In genomic region chr17:56613893-56614292, GRCm38 (mm10) we compare ENCODE assay signal across 8 mouse cellular contexts. TPM values are rescaled to one million over a fixed set of nuclear protein-coding genes. Genes with fewer than 3 reads are reported as not detected.
DNase-seq lines count a peak whose midpoint lies in the region; ATAC-seq and TF ChIP-seq lines count a peak whose summit lies in the region.
"Not testable (repeated sequence)": the region's sequence is repeated elsewhere in the genome, so short reads cannot be mapped to it uniquely, and the experiment has no call there.
"Had no signal": no experiment of that assay in that cellular context is flagged by ENCODE, and none has a peak within 500 bp of the region (broad histone marks: within the 10 kb centered on the region; RNA-seq: fewer than 3 reads in every experiment).

No protein-coding gene starts in this region.

- ATAC-seq in limb, embryonic 13.5 days (ENCODE audit: low FRiP score, low read depth), result not testable (repeated sequence)

- under 1% methylated on average over 26 of the region's 26 CpGs for WGBS in heart, adult 2 months
- WGBS in limb, embryonic 13.5 days, result under 1% methylated on average over 26 of the region's 26 CpGs
- 3% methylated on average over 18 of the region's 26 CpGs for WGBS in macrophage (ENCODE audit: missing documents)

- not testable (repeated sequence) for H3K79me2 ChIP-seq in heart, adult 2 months (replicated peaks; ENCODE audit: control insufficient read depth, insufficient read depth, low read length)
- H3K79me2 ChIP-seq in macrophage (ENCODE audit: inconsistent target), result peaks cover 58% of the 10 kb centered on the region

- not testable (repeated sequence) for TF ChIP-seq EP300 in heart, adult 2 months (IDR thresholded peaks at IDR 0.05; ENCODE audit: insufficient read depth, low read depth, low read length)

- peak overlapping the region; percentile 87 for H3K9ac ChIP-seq in heart, adult 2 months (ENCODE audit: low read depth, low read length)
- peak overlapping the region; percentile 91 for H3K9ac ChIP-seq in limb, embryonic 13.5 days

- H3K9me3 ChIP-seq in limb, embryonic 13.5 days, result not testable (repeated sequence)

- peak; percentile 55 for DNase-seq in MN1 (ENCODE audit: low spot score)
- DNase-seq in heart, adult 2 months, result peak in 1 of 2 experiments; percentile 40
- DNase-seq in induced T-regulatory cell, adult 2 months (ENCODE audit: low read depth), result peak; percentile 58
- peak; percentile 24 for DNase-seq in retina, postnatal 1 day

- peak overlapping the region; percentile 73 for H3K4me3 ChIP-seq in cortical plate, adult 2 months (ENCODE audit: insufficient read depth, low read length)
- peak overlapping the region; percentile 88 for H3K4me3 ChIP-seq in heart, adult 2 months
- peak overlapping the region; percentile 72 for H3K4me3 ChIP-seq in limb, embryonic 13.5 days
- peak overlapping the region; percentile 62 for H3K4me3 ChIP-seq in macrophage (ENCODE audit: inconsistent target)

- not testable (repeated sequence) for H3K4me1 ChIP-seq in cortical plate, adult 2 months (ENCODE audit: control insufficient read depth, insufficient read depth, low read length); heart, adult 2 months (ENCODE audit: control insufficient read depth, insufficient read depth, low read length)
- H3K4me1 ChIP-seq in limb, embryonic 13.5 days, result peaks cover 33% of the 10 kb centered on the region

- 0 out of 2 replicates have a peak, but pooled peaks have one; percentile 21 for TF ChIP-seq POLR2A in cortical plate, adult 2 months (IDR thresholded peaks at IDR 0.05; ENCODE audit: extremely low read depth, insufficient read depth, low read length)
- not testable (repeated sequence) for TF ChIP-seq POLR2A in heart, adult 2 months (IDR thresholded peaks at IDR 0.05; ENCODE audit: insufficient read depth, low read depth, low read length)

- H3K27ac ChIP-seq in cortical plate, adult 2 months (ENCODE audit: insufficient read depth, low read length), result peak overlapping the region; percentile 91
- peak overlapping the region; percentile 84 for H3K27ac ChIP-seq in heart, adult 2 months
- H3K27ac ChIP-seq in limb, embryonic 13.5 days, result peak overlapping the region; percentile 94
- 0 out of 2 replicates have a peak overlapping the region, but pooled peaks have one; percentile 15 for H3K27ac ChIP-seq in macrophage

- intact Hi-C loops in heart, adult 2 months (cut with DNase I), result loop anchor here (1.0 to 10.0 kb wide), 5 partner anchors 54 to 902 kb away; partner anchors contain the start of genes Ndufa11, Pot1b, Pspn and Sh3gl1

- peak overlapping the region; percentile 98 for H3K4me2 ChIP-seq in limb, embryonic 13.5 days (replicated peaks)

- H3K36me3 ChIP-seq in heart, adult 2 months (ENCODE audit: control insufficient read depth, insufficient read depth, low read length), result not testable (repeated sequence)
- peaks cover 48% of the 10 kb centered on the region for H3K36me3 ChIP-seq in limb, embryonic 13.5 days
- H3K36me3 ChIP-seq in macrophage (ENCODE audit: inconsistent target), result peaks cover 34% of the 10 kb centered on the region

- H3K27me3 ChIP-seq in heart, adult 2 months (ENCODE audit: control insufficient read depth, insufficient read depth, low read length); limb, embryonic 13.5 days: not testable (repeated sequence)

- TF ChIP-seq CTCF in cortical plate, adult 2 months (IDR thresholded peaks at IDR 0.05; ENCODE audit: extremely low read depth, insufficient read depth, low read length); heart, adult 2 months (IDR thresholded peaks at IDR 0.05): not testable (repeated sequence)

RNA-seq across cellular contexts. Expression of gene Rpl36, which starts 0.7 kb away (rescaled TPM):
- polyA plus RNA-seq in cortical plate, adult 2 months (2012; rRNA removed), result 1,005 and 1,019 TPM in 2 replicates
- 100 to 1,000 TPM; 671 to 795 TPM for total RNA-seq in heart, adult 2 months (2021)
- polyA plus RNA-seq in heart, adult 2 months (2012; rRNA removed), result 801 and 1,357 TPM in 2 replicates
- polyA plus RNA-seq in limb, embryonic 13.5 days (2015; fragmentation: Nextera tagmentation; extraction: Ambion mirVana), result 1,714 and 1,755 TPM in 2 replicates
- 100 to 1,000 TPM in 1 of 26 experiments, 10 to 100 TPM in 20, 1 to 10 TPM in 5; 4.7 to 256 (median 18.5) TPM for total RNA-seq in macrophage (2018; cell fraction: chromatin; rRNA removed)
- total RNA-seq in macrophage (2018; cell fraction: cytosol; rRNA removed), result 1,000 to 10,000 TPM in 2 of 26 experiments, 100 to 1,000 TPM in 24; 425 to 1,090 (median 643) TPM
- 100 to 1,000 TPM in 3 of 26 experiments, 10 to 100 TPM in 23; 16.5 to 120 (median 60.4) TPM for total RNA-seq in macrophage (2018; cell fraction: nucleus; rRNA removed)
- 397 to 1,686 TPM (median 1,348 TPM) in 3 replicates for polyA plus RNA-seq in macrophage (2018)

RNA-seq across cellular contexts. Expression of gene 2410015M20Rik, which starts 4.3 kb away (rescaled TPM):
- 145 and 159 TPM in 2 replicates for polyA plus RNA-seq in cortical plate, adult 2 months (2012; rRNA removed)
- total RNA-seq in heart, adult 2 months (2021), result 100 to 1,000 TPM; 291 to 329 TPM
- 320 and 381 TPM in 2 replicates for polyA plus RNA-seq in heart, adult 2 months (2012; rRNA removed)
- 226 and 230 TPM in 2 replicates for polyA plus RNA-seq in limb, embryonic 13.5 days (2015; fragmentation: Nextera tagmentation; extraction: Ambion mirVana)
- 10 to 100 TPM in 5 of 26 experiments, 1 to 10 TPM in 19, not detected in 2; 1.2 to 31.0 (median 4.7) TPM for total RNA-seq in macrophage (2018; cell fraction: chromatin; rRNA removed)
- 10 to 100 TPM; 42.1 to 95.9 (median 57.4) TPM for total RNA-seq in macrophage (2018; cell fraction: cytosol; rRNA removed)
- 10 to 100 TPM in 15 of 26 experiments, 1 to 10 TPM in 10, not detected in 1; 4.6 to 17.7 (median 11.9) TPM for total RNA-seq in macrophage (2018; cell fraction: nucleus; rRNA removed)
- 47.7 to 86.1 TPM (median 67.9 TPM) in 3 replicates for polyA plus RNA-seq in macrophage (2018)

RNA-seq across cellular contexts. Expression of gene Lonp1, which starts 12.8 kb away (rescaled TPM):
- 78.3 and 82.5 TPM in 2 replicates for polyA plus RNA-seq in cortical plate, adult 2 months (2012; rRNA removed)
- total RNA-seq in heart, adult 2 months (2021), result 100 to 1,000 TPM; 113 to 131 TPM
- polyA plus RNA-seq in heart, adult 2 months (2012; rRNA removed), result 95.9 and 116 TPM in 2 replicates
- 50.7 and 53.2 TPM in 2 replicates for polyA plus RNA-seq in limb, embryonic 13.5 days (2015; fragmentation: Nextera tagmentation; extraction: Ambion mirVana)
- 10 to 100 TPM; 20.0 to 96.5 (median 52.9) TPM for total RNA-seq in macrophage (2018; cell fraction: chromatin; rRNA removed)
- total RNA-seq in macrophage (2018; cell fraction: cytosol; rRNA removed), result 10 to 100 TPM; 25.3 to 41.8 (median 32.0) TPM
- total RNA-seq in macrophage (2018; cell fraction: nucleus; rRNA removed), result 10 to 100 TPM; 18.6 to 73.4 (median 44.9) TPM
- 25.9 to 34.1 TPM (median 32.5 TPM) in 3 replicates for polyA plus RNA-seq in macrophage (2018)

RNA-seq across cellular contexts. Expression of gene Catsperd, which starts 14.1 kb away (rescaled TPM):
- 2.6 and 2.7 TPM in 2 replicates for polyA plus RNA-seq in cortical plate, adult 2 months (2012; rRNA removed)
- total RNA-seq in heart, adult 2 months (2021), result not detected
- 0.23 and 0.44 TPM in 2 replicates for polyA plus RNA-seq in heart, adult 2 months (2012; rRNA removed)
- polyA plus RNA-seq in limb, embryonic 13.5 days (2015; fragmentation: Nextera tagmentation; extraction: Ambion mirVana), result 0.54 and 0.92 TPM in 2 replicates
- 1 to 10 TPM in 2 of 26 experiments, under 1 TPM in 11, not detected in 13; 0.49 to 1.8 (median 0.62) TPM for total RNA-seq in macrophage (2018; cell fraction: chromatin; rRNA removed)
- total RNA-seq in macrophage (2018; cell fraction: cytosol; rRNA removed), result under 1 TPM in 2 of 26 experiments, not detected in 24; 0.03 to 0.05 TPM
- 1 to 10 TPM in 1 of 26 experiments, under 1 TPM in 12, not detected in 13; 0.32 to 1.2 (median 0.58) TPM for total RNA-seq in macrophage (2018; cell fraction: nucleus; rRNA removed)
- polyA plus RNA-seq in macrophage (2018), result not detected in 3 replicates
- total RNA-seq: gastrocnemius, postnatal 25 days had no signal

RNA-seq across cellular contexts. Expression of gene Safb, which starts 29.3 kb away (rescaled TPM):
- polyA plus RNA-seq in cortical plate, adult 2 months (2012; rRNA removed), result 101 and 110 TPM in 2 replicates
- 10 to 100 TPM; 61.3 to 69.1 TPM for total RNA-seq in heart, adult 2 months (2021)
- polyA plus RNA-seq in heart, adult 2 months (2012; rRNA removed), result 51.0 and 57.5 TPM in 2 replicates
- 113 and 121 TPM in 2 replicates for polyA plus RNA-seq in limb, embryonic 13.5 days (2015; fragmentation: Nextera tagmentation; extraction: Ambion mirVana)
- total RNA-seq in macrophage (2018; cell fraction: chromatin; rRNA removed), result 100 to 1,000 TPM; 163 to 415 (median 310) TPM
- total RNA-seq in macrophage (2018; cell fraction: cytosol; rRNA removed), result 10 to 100 TPM; 33.7 to 62.1 (median 47.7) TPM
- total RNA-seq in macrophage (2018; cell fraction: nucleus; rRNA removed), result 100 to 1,000 TPM in 19 of 26 experiments, 10 to 100 TPM in 7; 70.9 to 178 (median 116) TPM
- 51.7 to 66.4 TPM (median 57.5 TPM) in 3 replicates for polyA plus RNA-seq in macrophage (2018)

Comparison
In these comparisons a context has a peak if more than half of its experiments do, and no peak if none do; other contexts are left out.
1. H3K27ac ChIP-seq: peak in every context shown above with its lines; median percentile 94 in limb, embryonic 13.5 days; 91 in cortical plate, adult 2 months; 84 in heart, adult 2 months; 15 in macrophage.